Mouse (Mus musculus): ENCODE results near the gene Zc3h15.
"Not testable (repeated sequence)": the region's sequence is repeated elsewhere in the genome, so short reads cannot be mapped to it uniquely, and the experiment has no call there.

Gene Zc3h15

GRCm38 (mm10) chr2:83674421-83674820 is 30.2 kb downstream of the Zc3h15 start:
- no peak for DNase-seq (ENCODE audit: low read depth, low spot score)

- DNase-seq (ENCODE audit: low read depth, low spot score): no peak
Measured at GRCm38 (mm10) chr2:83674896-83675295, 30.7 kb downstream of the Zc3h15 start.

- no peak for DNase-seq (ENCODE audit: low read depth, low spot score)
Measured at GRCm38 (mm10) chr2:83675681-83676080, 31.4 kb downstream of the Zc3h15 start.

GRCm38 (mm10) chr2:83676226-83676870 is 32.1 kb downstream of the Zc3h15 start:
- no peak for DNase-seq (ENCODE audit: low read depth, low spot score)

- no peak for DNase-seq (ENCODE audit: low read depth, low spot score)
Measured at GRCm38 (mm10) chr2:83681332-83681731, 37.1 kb downstream of the Zc3h15 start.

- DNase-seq (ENCODE audit: low read depth, low spot score): no peak
Measured at GRCm38 (mm10) chr2:83681785-83682184, 37.5 kb downstream of the Zc3h15 start.

- DNase-seq (ENCODE audit: low read depth, low spot score): no peak
Measured at GRCm38 (mm10) chr2:83682282-83682681, 38.0 kb downstream of the Zc3h15 start.

GRCm38 (mm10) chr2:83683731-83684519 is 39.7 kb downstream of the Zc3h15 start:
- DNase-seq (ENCODE audit: low read depth, low spot score): no peak

- DNase-seq (ENCODE audit: low read depth, low spot score): no peak
Measured at GRCm38 (mm10) chr2:83684691-83685090, 40.5 kb downstream of the Zc3h15 start.

GRCm38 (mm10) chr2:83690372-83690771 is 46.1 kb downstream of the Zc3h15 start:
- no peak for DNase-seq (ENCODE audit: low read depth, low spot score)

- no peak for DNase-seq (ENCODE audit: low read depth, low spot score)
Measured at GRCm38 (mm10) chr2:83692651-83693545, 48.7 kb downstream of the Zc3h15 start.

- no peak for DNase-seq (ENCODE audit: low read depth, low spot score)
Measured at GRCm38 (mm10) chr2:83694061-83694460, 49.8 kb downstream of the Zc3h15 start.

- DNase-seq (ENCODE audit: low read depth, low spot score): no peak
Measured at GRCm38 (mm10) chr2:83695345-83696247, 51.4 kb downstream of the Zc3h15 start.

- peak; percentile 19 for DNase-seq (ENCODE audit: low read depth, low spot score)
Measured at GRCm38 (mm10) chr2:83698484-83698883, 54.2 kb downstream of the Zc3h15 start.

GRCm38 (mm10) chr2:83699324-83699723 is 55.1 kb downstream of the Zc3h15 start:
- DNase-seq (ENCODE audit: low read depth, low spot score): peak; percentile 6

- DNase-seq (ENCODE audit: low read depth, low spot score): peak; percentile 58
Measured at GRCm38 (mm10) chr2:83700667-83701066, 56.4 kb downstream of the Zc3h15 start.

- DNase-seq (ENCODE audit: low read depth, low spot score): no peak
Measured at GRCm38 (mm10) chr2:83702411-83702810, 58.2 kb downstream of the Zc3h15 start.

- DNase-seq (ENCODE audit: low read depth, low spot score): no peak
Measured at GRCm38 (mm10) chr2:83705580-83706158, 61.4 kb downstream of the Zc3h15 start.

- no peak for DNase-seq (ENCODE audit: low read depth, low spot score)
Measured at GRCm38 (mm10) chr2:83709896-83710524, 65.8 kb downstream of the Zc3h15 start.

- not testable (repeated sequence) for DNase-seq (ENCODE audit: low read depth, low spot score)
Measured at GRCm38 (mm10) chr2:83713281-83713680, 69.0 kb downstream of the Zc3h15 start.
